Mouse (Mus musculus) skeletal muscle tissue, adult 2 months (tissue): ENCODE measurements at regions not wholly inside any gene's neighbourhood (a gene's known extent, or its start where the extent isn't known, plus 50 kb on each side); places are given as distances from the start of the nearest gene placed in this dataset.
"Not testable (repeated sequence)": the region's sequence is repeated elsewhere in the genome, so short reads cannot be mapped to it uniquely, and the experiment has no call there.

Source experiments
- DNase-seq: peaks from one replicate; pipeline ENCODE4 v3.0.0-alpha.2; 2012; ENCODE audit warnings: low read depth, low spot score

GRCm38 (mm10) chr5:25639187-25639586, 66.4 kb downstream of the Xrcc2 start:
- DNase-seq = peak; percentile 30

- no peak for DNase-seq
These were observed 67.5 kb downstream of the Xrcc2 start for GRCm38 (mm10) chr5:25638097-25638496.

GRCm38 (mm10) chr5:25632861-25633535, 72.6 kb downstream of the Xrcc2 start:
- DNase-seq = no peak

GRCm38 (mm10) chr5:25629731-25630130, 75.9 kb downstream of the Xrcc2 start:
- DNase-seq = no peak

GRCm38 (mm10) chr5:25628504-25628903, 77.1 kb downstream of the Xrcc2 start:
- DNase-seq = no peak

- DNase-seq = no peak
These were observed 78.5 kb downstream of the Xrcc2 start for GRCm38 (mm10) chr5:25627086-25627485.

GRCm38 (mm10) chr5:25624029-25624428, 81.6 kb downstream of the Xrcc2 start:
- peak; percentile 20 for DNase-seq

- no peak for DNase-seq
These were observed 85.8 kb downstream of the Xrcc2 start for GRCm38 (mm10) chr5:25619872-25620271.

- not testable (repeated sequence) for DNase-seq
These were observed 86.3 kb downstream of the Xrcc2 start for GRCm38 (mm10) chr5:25619337-25619736.

- no peak for DNase-seq
These were observed 91.0 kb downstream of the Xrcc2 start for GRCm38 (mm10) chr5:25614659-25615061.

- DNase-seq = no peak
These were observed 91.6 kb downstream of the Xrcc2 start for GRCm38 (mm10) chr5:25613844-25614658.

- no peak for DNase-seq
These were observed 93.5 kb downstream of the Xrcc2 start for GRCm38 (mm10) chr5:25612036-25612705.

- DNase-seq = peak; percentile 25
These were observed 94.0 kb downstream of the Cct8l1 start for GRCm38 (mm10) chr5:25609911-25610310.

- DNase-seq = no peak
These were observed 86.3 kb downstream of the Cct8l1 start for GRCm38 (mm10) chr5:25602123-25602522.

- no peak for DNase-seq
These were observed 83.5 kb downstream of the Cct8l1 start for GRCm38 (mm10) chr5:25599363-25599762.

- no peak for DNase-seq
These were observed 81.9 kb downstream of the Cct8l1 start for GRCm38 (mm10) chr5:25597786-25598185.

- no peak for DNase-seq
These were observed 75.8 kb downstream of the Cct8l1 start for GRCm38 (mm10) chr5:25591709-25592108.
